Mouse (Mus musculus) ovary, postnatal 36 days (tissue): ENCODE measurements around the gene Prkce.

Experiments
- DNase-seq: peaks from one replicate; pipeline ENCODE4 v3.0.0; 2022; ENCODE audit warnings: low spot score, mixed read lengths

Gene Prkce

DNA sequence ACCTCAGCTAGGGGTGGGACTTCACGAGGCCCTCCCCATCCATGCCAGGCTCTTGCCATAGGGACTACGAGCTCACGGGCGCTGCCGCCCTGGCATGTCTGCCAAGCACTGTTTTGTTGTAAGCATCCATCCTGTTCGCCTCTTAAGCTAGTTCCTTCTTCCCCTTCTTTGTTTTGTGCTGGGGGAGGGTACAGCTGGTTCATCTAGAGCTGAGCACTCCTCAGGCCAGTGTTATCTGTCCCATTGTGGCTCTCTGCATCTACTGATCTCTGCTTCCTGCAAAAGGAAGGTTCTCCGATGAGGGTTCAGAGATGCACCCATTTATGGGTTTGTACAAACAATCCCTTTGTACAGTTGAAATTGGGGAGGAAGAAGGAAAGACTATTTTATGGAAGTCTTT lies 9.1 kb downstream of the Prkce start:
- no peak for DNase-seq

DNA sequence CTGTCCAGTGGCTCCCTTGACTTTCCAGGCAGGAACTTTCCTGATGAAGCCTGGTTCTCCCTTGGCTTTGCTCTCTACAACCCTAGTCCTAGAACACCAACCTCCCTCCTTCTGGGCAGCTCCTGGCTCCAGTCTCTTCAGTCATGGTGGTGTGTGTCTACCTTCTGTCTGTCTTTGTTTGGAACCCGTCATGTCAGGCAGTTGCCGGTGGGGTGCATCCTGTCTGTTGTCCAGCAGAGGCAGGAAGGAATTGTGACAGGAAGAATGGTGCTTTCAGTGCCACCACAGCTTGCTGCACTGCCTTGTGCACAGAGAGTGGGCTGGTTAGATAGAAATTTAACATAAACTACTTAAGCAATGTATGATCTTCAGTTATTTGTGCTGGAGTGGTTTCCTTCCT lies 16.2 kb downstream of the Prkce start:
- DNase-seq: no peak

DNA sequence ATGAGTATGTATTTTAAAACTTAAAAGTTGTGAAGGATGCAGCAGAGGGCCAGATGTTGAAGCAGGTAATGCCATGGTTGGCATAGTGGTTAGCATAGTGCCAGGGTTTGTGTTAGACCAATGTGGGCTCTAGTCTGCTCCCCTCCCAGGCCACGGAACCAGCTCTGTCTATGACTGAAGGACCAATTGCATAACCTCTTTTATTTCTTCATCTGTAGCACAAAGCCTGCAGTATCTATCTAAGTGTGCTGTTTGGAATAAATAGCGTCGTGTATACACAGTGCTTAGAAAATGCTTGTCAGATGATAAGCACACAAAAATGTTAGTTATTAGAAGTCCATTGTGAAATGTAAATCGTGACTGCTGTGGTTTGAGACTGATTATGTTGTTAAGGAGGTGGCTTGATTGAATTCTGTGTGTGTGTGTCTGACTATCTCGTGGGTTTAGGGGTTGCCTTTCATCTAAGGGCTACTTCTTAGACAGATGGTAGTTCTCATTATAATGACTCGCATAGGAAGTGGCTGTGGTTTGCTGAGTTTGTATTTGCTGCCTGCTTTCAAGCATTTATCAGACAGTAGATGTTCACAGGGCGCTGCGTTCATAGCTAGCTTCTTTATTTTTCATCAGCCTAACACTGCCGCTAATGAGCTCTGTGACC lies 17.1 kb downstream of the Prkce start:
- no peak for DNase-seq

DNA sequence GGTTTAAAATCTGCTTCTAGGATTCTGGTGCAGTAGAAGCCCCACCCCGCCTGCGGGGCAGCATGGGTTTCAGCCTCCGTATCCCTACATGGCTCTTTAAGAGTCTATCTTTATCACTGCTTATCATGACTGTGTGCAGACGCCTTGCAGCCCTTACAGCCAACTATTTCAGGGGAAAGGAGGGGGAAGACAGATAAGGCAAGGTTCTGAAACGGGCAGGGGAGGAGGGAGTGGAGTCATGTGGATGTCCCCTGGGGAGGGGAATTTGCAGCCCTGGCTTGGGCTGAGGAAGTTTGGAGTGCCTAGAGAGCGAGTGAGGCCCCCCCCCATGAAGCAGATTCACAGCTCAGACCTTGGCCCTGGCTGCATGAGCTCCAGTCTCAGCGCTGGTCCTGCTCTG lies 18.0 kb downstream of the Prkce start:
- no peak for DNase-seq

DNA sequence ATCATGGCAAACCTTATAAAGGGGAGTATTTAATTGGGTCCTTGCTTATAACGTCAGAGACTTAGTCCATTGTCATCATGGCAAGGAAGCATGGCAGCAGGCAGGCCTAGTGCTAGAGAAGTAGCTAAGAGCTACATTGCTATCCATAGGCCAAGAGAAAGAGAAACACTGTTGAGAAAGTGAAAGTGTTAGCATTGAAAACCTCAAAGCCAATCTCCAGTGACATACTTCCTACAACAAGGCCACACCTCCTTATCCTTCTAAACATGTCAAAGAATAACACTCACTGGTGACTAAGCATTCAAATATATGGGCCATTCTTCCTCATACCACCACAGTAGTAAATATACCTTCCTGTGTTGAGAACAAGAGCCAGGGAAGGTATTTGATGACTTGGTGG lies 20.2 kb downstream of the Prkce start:
- no peak for DNase-seq

DNA sequence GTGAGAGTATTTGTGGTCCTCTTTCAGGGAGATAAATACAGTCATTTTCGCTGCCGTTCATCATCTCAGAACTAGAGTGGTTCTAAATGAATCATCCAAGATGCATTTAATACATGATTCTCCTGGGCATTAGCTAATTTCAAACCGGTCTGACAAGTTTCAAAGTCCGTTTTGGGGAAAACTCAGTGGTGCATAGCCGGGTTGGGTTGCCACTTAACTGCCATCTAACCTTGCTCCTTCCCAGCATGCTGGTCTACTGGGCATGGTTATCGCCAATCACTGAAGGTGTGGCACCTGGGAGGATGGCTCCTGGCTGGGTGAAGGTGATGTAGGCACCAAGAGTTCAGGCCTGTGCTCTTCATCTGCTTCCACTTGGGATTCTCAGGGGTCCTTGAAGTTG lies 26.4 kb downstream of the Prkce start:
- no peak for DNase-seq

DNA sequence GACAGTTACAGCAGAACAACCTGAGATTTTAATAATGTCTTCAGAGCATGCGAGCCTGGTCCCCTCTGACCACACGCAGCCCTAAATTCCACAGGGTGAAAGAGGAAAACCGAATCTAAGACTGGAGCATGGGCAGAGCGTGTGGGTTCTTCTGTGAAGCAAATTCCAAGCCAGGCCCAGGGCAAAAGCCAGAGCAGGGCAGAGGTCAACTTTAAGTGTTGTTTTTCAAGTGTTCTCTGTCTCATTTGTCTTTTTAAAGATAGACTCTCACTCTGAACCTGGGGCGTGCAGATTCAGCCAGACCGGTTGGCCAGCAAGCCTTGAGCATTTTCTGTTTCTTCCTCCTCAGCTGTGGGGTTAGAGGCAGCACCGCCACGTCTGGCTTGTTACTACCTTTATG lies 27.3 kb downstream of the Prkce start:
- DNase-seq: no peak

DNA sequence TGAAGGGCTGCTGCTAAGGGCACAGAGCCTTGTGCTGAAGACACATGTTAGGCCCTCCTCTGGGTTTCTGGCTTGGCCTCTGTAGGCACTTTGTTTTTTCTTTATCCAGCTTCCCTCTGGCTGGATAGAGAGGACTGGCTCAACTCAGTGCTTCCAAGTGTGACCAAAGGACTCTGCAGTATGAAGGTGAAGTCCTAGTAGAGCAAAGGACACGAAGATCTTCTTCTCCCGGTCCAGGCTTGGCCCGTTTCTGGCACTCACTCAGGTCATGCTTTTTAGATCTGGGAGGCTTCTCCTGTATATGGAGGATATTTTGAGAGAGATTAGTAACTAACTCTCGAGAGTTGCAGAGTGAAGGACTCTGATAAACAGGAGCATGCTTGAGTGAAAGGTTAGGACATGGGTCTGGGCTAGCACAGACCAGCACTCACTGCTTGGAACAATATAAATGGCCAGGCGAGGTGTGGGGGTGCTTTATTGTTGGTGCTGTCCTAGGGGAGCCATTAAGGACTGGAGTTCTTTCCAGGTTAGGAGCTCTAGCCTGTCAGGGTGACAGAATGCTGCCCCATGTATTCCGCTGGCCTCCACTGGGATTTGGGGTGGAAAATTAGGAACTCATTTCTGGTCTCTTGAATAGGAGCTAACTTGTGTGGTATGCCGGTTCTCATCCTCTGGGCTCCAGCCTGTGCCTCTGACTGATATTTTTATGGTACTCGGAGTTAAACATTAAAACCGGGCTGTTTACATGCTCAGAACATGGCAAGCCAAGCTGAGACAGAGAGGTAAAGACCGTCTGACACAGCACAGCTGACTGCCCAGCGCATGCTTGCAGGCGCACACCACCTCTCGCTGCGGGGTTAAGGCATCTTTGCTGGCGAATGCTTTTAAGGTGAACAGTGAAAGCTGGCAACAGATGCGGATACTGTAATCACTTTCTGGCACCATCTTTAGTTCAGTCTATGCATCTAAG lies 31.2 kb downstream of the Prkce start:
- DNase-seq: no peak

DNA sequence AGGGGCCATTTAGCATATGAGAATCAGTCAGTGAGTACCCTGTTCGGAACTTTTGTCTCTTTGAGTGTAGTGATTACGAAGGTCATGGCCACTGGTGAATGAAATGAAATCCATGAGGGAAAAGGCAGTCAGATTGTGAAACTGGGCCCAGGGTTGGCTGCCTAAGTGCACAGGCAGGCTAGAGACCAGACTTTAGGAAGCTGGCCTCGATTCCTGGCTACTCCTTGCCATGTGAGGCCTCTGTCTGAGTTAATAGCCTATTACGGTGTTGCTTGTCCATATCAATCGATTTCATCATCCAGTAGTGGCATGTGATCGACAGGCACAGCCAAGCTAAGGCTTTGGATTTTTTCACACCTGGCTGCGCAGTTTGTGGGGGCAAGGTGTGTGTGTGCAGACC lies 34.4 kb downstream of the Prkce start:
- DNase-seq: no peak

DNA sequence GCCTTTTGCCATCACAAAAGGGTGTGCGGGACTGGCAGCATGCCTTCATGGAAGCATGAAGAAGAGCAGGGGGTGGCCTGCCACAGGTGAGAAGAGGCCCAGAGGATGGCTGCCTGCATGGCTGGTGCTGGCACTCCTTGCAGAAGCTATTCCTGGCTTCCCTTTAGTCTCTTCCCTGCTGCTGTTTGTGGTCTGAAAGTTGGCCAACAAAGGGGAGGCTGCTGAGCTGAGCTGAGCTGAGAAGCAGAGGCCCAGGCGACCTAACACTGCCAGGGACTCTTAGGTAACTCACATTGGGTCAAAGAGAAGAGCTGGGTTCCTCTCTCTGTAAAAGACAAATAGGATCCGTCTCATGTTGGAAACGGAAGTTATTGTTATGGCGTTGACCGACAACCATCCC lies 35.4 kb downstream of the Prkce start:
- DNase-seq: no peak

DNA sequence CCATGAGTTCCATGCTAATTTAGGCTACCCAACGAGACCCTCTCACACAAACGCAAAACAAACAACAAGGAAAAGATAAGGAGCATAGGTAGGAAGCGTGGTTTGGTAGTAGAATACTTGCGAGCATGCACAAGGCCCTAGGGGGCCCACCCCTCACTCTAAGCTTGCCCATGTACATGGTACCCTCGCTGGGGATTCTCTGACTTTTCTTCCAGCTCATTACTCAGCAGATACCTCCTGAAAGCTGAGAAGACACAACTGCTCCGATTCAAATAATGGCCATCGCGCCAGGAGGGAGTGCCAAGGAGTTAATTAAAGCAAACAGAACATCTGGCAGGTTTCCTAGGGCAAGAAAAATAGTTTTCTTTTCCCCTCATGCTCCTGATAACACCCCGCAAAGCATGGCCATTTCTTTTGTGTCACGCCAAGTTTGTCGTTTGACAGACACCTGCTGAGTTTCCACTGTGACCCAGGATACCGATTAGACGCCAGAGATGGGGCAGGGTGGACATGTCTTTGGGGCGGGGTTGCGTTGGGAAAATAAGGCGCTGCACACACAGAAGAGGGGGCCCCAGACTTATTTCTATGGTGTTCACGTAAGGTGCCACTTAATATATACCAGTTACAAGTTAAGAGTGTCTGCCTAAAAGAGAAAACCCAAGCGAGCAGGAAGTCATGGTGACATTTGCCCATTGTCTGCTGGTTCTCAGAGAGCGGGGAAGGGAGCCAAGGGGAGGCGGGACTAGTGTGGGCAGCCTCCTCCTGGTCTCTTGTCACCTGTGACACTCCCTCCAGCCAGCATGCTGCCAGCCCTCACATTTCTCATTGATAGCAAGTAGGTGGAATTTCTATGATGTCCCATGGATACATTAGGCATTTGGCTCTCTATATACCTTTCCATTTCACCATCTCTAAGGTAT lies 36.2 kb downstream of the Prkce start:
- peak; percentile 41 for DNase-seq

DNA sequence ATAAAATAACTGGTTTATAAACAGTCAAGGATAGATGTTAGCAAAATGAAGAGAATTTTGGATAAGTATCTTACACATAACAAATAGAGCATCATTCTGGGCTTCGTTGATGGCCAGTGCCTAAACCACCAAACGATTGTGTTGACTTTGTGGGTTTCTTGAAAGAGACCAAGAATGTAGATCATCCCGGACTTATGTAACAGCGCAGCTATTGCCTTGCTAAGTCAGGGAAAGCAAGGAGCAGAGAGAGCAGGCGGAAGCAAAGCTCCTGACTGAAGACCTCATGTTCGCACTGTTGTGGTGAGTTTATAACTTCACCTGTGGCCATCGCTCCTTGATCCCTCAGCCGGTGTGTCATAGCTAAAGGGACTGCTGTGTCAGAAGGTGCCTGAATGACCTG lies 38.7 kb downstream of the Prkce start:
- no peak for DNase-seq

DNA sequence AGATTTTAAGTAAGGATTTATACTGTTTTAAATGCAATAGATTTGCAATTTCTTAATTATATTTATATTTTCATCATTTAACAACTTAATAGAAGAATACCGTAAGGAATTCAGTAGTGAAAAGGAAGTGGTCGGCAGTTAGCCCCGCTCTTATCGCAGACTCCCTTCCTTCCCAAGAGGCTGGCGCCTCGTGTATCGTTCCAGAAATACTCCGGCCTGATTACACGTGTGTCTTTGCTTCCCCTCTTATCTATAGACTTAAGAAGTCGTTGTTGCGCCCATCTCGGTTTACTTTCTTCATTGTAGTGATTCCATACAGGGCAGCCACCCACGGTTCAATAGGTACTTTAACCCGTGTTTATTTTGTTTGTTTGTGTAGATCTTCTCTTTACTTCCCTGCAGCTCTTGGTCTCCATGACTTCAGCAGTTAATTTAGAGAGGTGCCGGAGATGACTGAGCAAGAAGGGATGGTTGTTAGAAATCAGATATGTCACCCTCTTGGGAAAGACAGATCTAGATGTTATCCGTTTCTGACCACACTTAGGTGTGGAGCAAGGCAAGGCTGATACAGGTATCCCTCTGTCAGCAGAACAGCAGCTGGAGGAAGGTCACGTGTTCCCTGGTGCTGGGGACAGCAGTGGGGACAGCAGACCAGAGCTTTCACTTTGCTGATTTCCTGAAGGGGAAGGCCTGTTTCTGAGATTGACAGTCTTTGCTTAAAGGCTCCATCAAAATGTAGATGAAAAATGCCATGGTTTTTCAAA lies 40.7 kb downstream of the Prkce start:
- no peak for DNase-seq

DNA sequence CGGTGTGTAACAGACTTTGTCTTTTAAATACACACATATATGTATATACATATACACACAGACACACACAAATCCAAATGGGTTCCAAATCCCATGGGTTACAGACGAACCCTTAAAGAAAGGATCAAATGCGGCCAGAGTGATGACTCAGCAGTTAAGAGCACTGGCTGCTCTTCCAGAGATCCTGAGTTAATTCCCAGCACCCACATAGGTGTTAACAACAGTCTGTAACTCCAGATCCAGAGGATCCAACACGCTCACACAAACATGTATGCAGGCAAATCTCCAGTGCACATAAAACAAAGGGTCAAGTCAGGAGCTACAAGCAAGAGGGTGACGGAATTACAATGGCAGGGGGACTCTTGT lies 41.2 kb downstream of the Prkce start:
- DNase-seq: no peak

DNA sequence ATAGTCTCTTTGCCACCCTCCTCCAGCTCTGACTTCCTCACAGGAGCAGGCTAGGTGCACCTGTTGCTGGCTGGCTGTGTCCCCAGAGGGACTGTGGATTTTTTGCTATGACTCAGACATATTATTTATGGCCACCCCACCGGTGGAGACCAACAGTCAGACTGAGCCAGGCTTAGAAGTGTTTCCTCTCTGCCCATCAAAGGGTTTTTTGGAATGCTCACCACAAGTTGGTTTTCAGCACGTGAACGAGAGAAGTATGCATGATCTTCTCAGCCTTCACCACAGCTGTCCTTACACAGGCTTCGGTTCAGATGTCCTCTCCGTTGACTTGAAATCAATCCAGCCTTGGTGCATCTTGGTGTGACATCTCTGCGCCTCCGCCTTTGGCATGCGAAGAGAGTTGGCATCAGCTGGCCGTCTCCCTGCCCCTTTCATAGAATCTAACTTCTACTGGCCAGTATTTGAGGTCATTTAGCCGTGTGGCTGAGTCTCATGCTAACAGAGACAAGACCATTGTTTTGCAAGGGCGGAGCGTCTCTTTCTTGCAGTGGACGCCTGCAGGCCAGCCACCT lies 42.2 kb downstream of the Prkce start:
- no peak for DNase-seq

DNA sequence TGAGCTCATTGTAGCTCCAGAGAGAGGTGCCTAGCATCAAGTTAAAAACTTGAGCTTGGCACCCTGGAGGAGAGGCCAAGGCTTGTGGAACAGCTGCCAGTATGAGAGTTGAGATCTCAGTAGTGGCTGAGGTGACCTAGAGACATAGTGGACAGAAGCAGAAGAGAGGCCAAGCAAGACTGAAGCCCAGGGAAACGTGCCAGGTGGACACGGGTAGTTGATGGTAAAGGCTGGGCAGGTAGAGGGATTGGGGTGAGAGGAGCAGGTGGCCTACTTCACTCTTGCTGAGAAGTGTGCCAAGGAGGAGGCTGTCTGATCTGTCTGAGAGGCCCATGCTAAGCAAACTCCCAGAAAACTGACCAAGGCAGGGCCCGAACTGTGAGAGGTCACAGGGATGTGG lies 44.6 kb downstream of the Prkce start:
- DNase-seq: no peak

DNA sequence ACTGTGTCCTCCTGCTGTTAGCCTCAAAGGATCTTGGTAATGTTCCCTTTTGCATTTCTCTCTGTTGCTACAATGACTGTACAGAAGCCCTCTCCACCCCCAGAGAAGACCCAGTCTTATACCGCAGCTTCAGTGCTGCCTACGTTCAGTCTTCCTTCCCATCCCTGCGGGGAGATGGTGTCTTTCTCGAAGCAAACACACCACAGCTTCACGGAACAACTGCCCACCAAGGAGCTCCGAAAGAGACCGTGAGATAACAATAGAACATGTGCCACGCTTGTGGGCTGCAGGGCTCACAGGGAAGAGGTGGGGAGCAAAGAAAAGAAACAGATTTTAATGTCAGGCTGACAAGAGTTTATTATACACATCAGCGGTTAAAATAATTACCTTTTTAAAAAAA lies 46.7 kb downstream of the Prkce start:
- DNase-seq: no peak

DNA sequence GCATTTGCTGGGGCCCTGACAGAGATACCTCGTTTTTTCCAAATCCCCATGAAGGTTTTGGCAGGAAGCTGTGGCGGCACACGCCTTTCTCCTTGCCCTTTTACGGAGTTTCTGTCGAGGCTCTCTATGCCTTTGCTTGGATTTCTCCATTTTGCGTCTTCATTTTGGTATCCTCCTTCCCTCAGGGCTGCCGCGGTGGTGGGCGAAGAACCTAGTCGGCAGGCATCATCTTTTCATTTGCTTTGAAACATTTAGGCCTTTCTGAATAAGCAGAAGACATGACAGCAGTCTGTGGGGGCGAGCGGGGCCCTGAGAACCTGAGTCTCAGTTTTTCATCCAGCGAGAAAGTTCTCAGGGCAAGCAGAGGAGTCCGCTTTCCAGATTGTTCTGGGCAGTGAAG lies 47.2 kb downstream of the Prkce start:
- no peak for DNase-seq

DNA sequence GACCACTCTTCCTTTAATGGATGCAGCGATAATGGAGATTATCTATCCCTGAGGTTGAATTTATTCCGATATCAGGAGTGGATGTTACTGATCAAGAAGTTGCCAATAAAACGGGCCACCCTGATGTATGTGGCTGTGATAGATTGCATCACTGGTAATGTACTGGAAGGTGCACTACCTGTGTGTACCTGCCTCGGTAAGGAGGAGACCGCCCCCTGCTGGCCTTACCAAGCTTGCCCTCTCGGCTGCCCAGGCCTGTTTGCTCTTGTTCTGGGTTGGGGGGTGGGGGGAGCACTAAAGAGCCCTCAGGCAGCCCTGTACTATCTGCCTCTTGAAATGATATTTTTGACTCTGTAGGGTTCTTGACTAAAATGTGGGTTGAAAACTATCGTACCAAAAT lies 48.2 kb downstream of the Prkce start:
- peak; percentile 44 for DNase-seq

DNA sequence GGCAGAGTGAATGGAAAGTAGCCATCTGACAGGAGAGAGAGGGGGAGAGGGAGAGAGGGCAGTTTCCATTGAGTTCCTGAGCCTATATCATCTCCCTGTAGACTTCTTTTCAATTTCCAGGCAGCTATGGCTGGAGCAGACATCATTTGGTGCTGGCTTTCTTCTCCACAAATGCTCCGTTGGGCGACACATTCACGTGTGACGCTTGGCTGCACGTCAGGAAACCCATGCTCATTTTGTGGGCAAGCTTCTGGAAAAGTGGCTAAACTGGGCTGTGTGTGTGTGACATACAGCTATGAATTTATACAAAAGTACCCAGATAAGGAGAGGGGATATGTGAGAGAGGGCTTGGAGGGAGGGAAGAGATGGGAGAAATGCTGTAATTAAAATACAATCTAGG lies 49.9 kb downstream of the Prkce start:
- DNase-seq: no peak

DNA sequence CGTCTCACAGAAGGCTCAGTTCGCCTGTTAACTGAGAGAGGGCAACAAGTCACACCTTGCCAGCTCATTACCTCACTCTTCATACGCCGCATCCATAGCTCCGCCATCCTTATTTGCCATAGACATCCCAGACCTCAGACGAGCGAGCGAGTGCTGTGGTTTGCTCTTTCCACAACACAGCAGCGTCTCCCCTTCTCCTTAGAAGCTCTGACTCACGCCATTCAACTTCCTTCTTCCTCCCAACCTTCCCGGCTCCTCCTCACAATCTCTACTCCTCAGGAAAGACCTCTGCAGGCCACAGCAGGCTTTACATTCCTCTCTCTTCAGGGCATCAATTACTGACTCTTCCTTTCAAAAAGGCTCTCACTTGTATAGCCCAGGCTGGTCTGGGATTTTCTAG lies 51.0 kb downstream of the Prkce start:
- no peak for DNase-seq
